Comparison of ENCODE assay signal across 7 mouse cellular contexts in genomic region chr7:116092710-116093465, GRCm38 (mm10). TPM values are rescaled to one million over a fixed set of nuclear protein-coding genes. Genes with fewer than 3 reads are reported as not detected.
A peak's percentile ranks its signal among the peaks of the same experiment; 100 is the strongest.
DNase-seq lines count a peak whose midpoint lies in the region; ATAC-seq and TF ChIP-seq lines count a peak whose summit lies in the region.

No protein-coding gene starts in this region.

- peak overlapping the region; percentile 98 for H3K27ac ChIP-seq in embryonic facial prominence, embryonic 10.5 days (replicated peaks)
- peak overlapping the region; percentile 77 for H3K27ac ChIP-seq in intestine, postnatal 0 days (ENCODE audit: low read depth, low read length)
- H3K27ac ChIP-seq in midbrain, embryonic 12.5 days (replicated peaks), result peak overlapping the region; percentile 96
- H3K27ac ChIP-seq in small intestine, adult 2 months (ENCODE audit: insufficient read depth, low read depth, low read length), result peak overlapping the region; percentile 73

- peak overlapping the region; percentile 76 for H3K4me3 ChIP-seq in embryonic facial prominence, embryonic 10.5 days
- H3K4me3 ChIP-seq in intestine, postnatal 0 days (ENCODE audit: low read depth, low read length), result peak overlapping the region; percentile 79
- peak overlapping the region; percentile 65 for H3K4me3 ChIP-seq in midbrain, embryonic 12.5 days
- H3K4me3 ChIP-seq in small intestine, adult 2 months (ENCODE audit: low read depth, low read length), result peak overlapping the region; percentile 87

- TF ChIP-seq CTCF in intestine, postnatal 0 days (IDR thresholded peaks at IDR 0.05; ENCODE audit: low read depth), result peak; percentile 62
- TF ChIP-seq CTCF in small intestine, adult 2 months (IDR thresholded peaks at IDR 0.05; ENCODE audit: extremely low read depth, insufficient read length, insufficient replicate concordance, low read depth, low read length), result peak; percentile 41; the same call in 1 of the 2 replicates

- peak overlapping the region; percentile 81 for H3K9ac ChIP-seq in intestine, postnatal 0 days (ENCODE audit: low read depth, low read length)
- H3K9ac ChIP-seq in midbrain, embryonic 12.5 days (replicated peaks), result peak overlapping the region; percentile 87

- TF ChIP-seq POLR2A in small intestine, adult 2 months (IDR thresholded peaks at IDR 0.05; ENCODE audit: low read depth, low read length), result peak; percentile 67

- H3K36me3 ChIP-seq in embryonic facial prominence, embryonic 10.5 days (replicated peaks), result peaks cover 10% of the 10 kb centered on the region
- H3K36me3 ChIP-seq in intestine, postnatal 0 days (ENCODE audit: control insufficient read depth, insufficient read depth), result no peaks in the 10 kb centered on the region
- H3K36me3 ChIP-seq in midbrain, embryonic 12.5 days, result no peaks in the 10 kb centered on the region
- H3K36me3 ChIP-seq in small intestine, adult 2 months (ENCODE audit: control insufficient read depth, insufficient read depth, low read length), result no peaks in the 10 kb centered on the region

- DNase-seq in adrenal gland, postnatal 10 days, result peak; percentile 93
- peak; percentile 95 for DNase-seq in embryonic facial prominence, embryonic 10.5 days (ENCODE audit: low spot score)
- DNase-seq in gonadal fat pad, adult 2 months (ENCODE audit: low read depth), result peak; percentile 51
- DNase-seq in left cerebral cortex, postnatal 4 days, result peak; percentile 95

- intact Hi-C loops in left cerebral cortex, postnatal 4 days (cut with DNase I), result no loop called here

- ATAC-seq in intestine, postnatal 0 days, result peak; percentile 100
- ATAC-seq in midbrain, embryonic 12.5 days (ENCODE audit: low FRiP score, low read depth), result peak; percentile 100

- H3K4me1 ChIP-seq in embryonic facial prominence, embryonic 10.5 days, result peaks cover 26% of the 10 kb centered on the region
- peaks cover 8% of the 10 kb centered on the region; the same call in 1 of the 2 replicates for H3K4me1 ChIP-seq in intestine, postnatal 0 days (replicated peaks; ENCODE audit: control insufficient read depth, insufficient read depth, low read length)
- peaks cover 20% of the 10 kb centered on the region for H3K4me1 ChIP-seq in midbrain, embryonic 12.5 days
- H3K4me1 ChIP-seq in small intestine, adult 2 months (ENCODE audit: control insufficient read depth, insufficient read depth, insufficient read length, low read length), result no peaks in the 10 kb centered on the region

- H3K9me3 ChIP-seq in embryonic facial prominence, embryonic 10.5 days, result no peaks in the 10 kb centered on the region
- H3K9me3 ChIP-seq in intestine, postnatal 0 days (ENCODE audit: control insufficient read depth), result no peaks in the 10 kb centered on the region
- no peaks in the 10 kb centered on the region for H3K9me3 ChIP-seq in midbrain, embryonic 12.5 days

- H3K4me2 ChIP-seq in intestine, postnatal 0 days (replicated peaks; ENCODE audit: low read depth), result peak overlapping the region; percentile 75
- peak overlapping the region; percentile 70 for H3K4me2 ChIP-seq in midbrain, embryonic 12.5 days (replicated peaks)

- WGBS in embryonic facial prominence, embryonic 10.5 days, result under 1% methylated on average over 38 of the region's 38 CpGs
- under 1% methylated on average over 38 of the region's 38 CpGs for WGBS in intestine, postnatal 0 days
- WGBS in midbrain, embryonic 12.5 days, result under 1% methylated on average over 38 of the region's 38 CpGs
- WGBS in small intestine, adult 2 months, result under 1% methylated on average over 38 of the region's 38 CpGs

- H3K27me3 ChIP-seq in embryonic facial prominence, embryonic 10.5 days (replicated peaks; ENCODE audit: low read depth, poor library complexity, severe bottlenecking), result no peaks in the 10 kb centered on the region
- no peaks in the 10 kb centered on the region for H3K27me3 ChIP-seq in intestine, postnatal 0 days (replicated peaks; ENCODE audit: control insufficient read depth, insufficient read depth, low read length)
- no peaks in the 10 kb centered on the region for H3K27me3 ChIP-seq in midbrain, embryonic 12.5 days
- H3K27me3 ChIP-seq in small intestine, adult 2 months (ENCODE audit: control insufficient read depth, insufficient read depth, low read length), result no peaks in the 10 kb centered on the region

RNA-seq across cellular contexts. Expression of gene Gm4353, which starts 8.5 kb away (rescaled TPM):
- 1 to 10 TPM; 3.4 to 3.9 TPM for total RNA-seq in adrenal gland, postnatal 10 days (2021)
- polyA plus RNA-seq in embryonic facial prominence, embryonic 10.5 days (2016; fragmentation: Nextera tagmentation; extraction: Ambion mirVana), result 1.3 and 1.4 TPM in 2 replicates
- 0.81 and 1.4 TPM in 2 replicates for polyA plus RNA-seq in gonadal fat pad, adult 2 months (2012; rRNA removed)
- 0.13 and 0.30 TPM in 2 replicates for polyA plus RNA-seq in intestine, postnatal 0 days (2015; fragmentation: Nextera tagmentation; extraction: Ambion mirVana)
- 1 to 10 TPM; 3.9 to 4.6 TPM for total RNA-seq in left cerebral cortex, postnatal 4 days (2021)
- 0.68 and 0.98 TPM in 2 replicates for polyA plus RNA-seq in midbrain, embryonic 12.5 days (2016; fragmentation: Nextera tagmentation; extraction: Ambion mirVana)
- 0.18 and 0.56 TPM in 2 replicates for polyA plus RNA-seq in small intestine, adult 2 months (2012; rRNA removed)

RNA-seq across cellular contexts. Expression of gene 1110004F10Rik, which starts 53.7 kb away (rescaled TPM):
- 10 to 100 TPM; 91.7 to 93.5 TPM for total RNA-seq in adrenal gland, postnatal 10 days (2021)
- 339 and 344 TPM in 2 replicates for polyA plus RNA-seq in embryonic facial prominence, embryonic 10.5 days (2016; fragmentation: Nextera tagmentation; extraction: Ambion mirVana)
- polyA plus RNA-seq in gonadal fat pad, adult 2 months (2012; rRNA removed), result 51.5 and 67.2 TPM in 2 replicates
- 117 and 120 TPM in 2 replicates for polyA plus RNA-seq in intestine, postnatal 0 days (2015; fragmentation: Nextera tagmentation; extraction: Ambion mirVana)
- 100 to 1,000 TPM; 161 to 174 TPM for total RNA-seq in left cerebral cortex, postnatal 4 days (2021)
- polyA plus RNA-seq in midbrain, embryonic 12.5 days (2016; fragmentation: Nextera tagmentation; extraction: Ambion mirVana), result 319 and 321 TPM in 2 replicates
- polyA plus RNA-seq in small intestine, adult 2 months (2012; rRNA removed), result 7.1 and 18.4 TPM in 2 replicates

RNA-seq across cellular contexts. Expression of gene Sox6, which starts 54.3 kb away (rescaled TPM):
- total RNA-seq in adrenal gland, postnatal 10 days (2021), result 10 to 100 TPM; 40.0 to 42.9 TPM
- polyA plus RNA-seq in embryonic facial prominence, embryonic 10.5 days (2016; fragmentation: Nextera tagmentation; extraction: Ambion mirVana), result 22.7 and 25.5 TPM in 2 replicates
- 10.4 and 11.6 TPM in 2 replicates for polyA plus RNA-seq in gonadal fat pad, adult 2 months (2012; rRNA removed)
- polyA plus RNA-seq in intestine, postnatal 0 days (2015; fragmentation: Nextera tagmentation; extraction: Ambion mirVana), result 21.6 and 28.2 TPM in 2 replicates
- 10 to 100 TPM; 54.8 to 56.6 TPM for total RNA-seq in left cerebral cortex, postnatal 4 days (2021)
- polyA plus RNA-seq in midbrain, embryonic 12.5 days (2016; fragmentation: Nextera tagmentation; extraction: Ambion mirVana), result 63.2 and 65.7 TPM in 2 replicates
- polyA plus RNA-seq in small intestine, adult 2 months (2012; rRNA removed), result 4.2 and 17.6 TPM in 2 replicates

Comparison
In these comparisons a context has a peak if more than half of its experiments do, and no peak if none do; other contexts are left out.
1. Peak in every context shown above with its lines: DNase-seq, ATAC-seq, H3K4me3 ChIP-seq and H3K27ac ChIP-seq.